8 mouse cellular contexts compared by ENCODE assay signal in genomic region chr15:79741921-79742705, GRCm38 (mm10). TPM values are rescaled to one million over a fixed set of nuclear protein-coding genes. Genes with fewer than 3 reads are reported as not detected.
A peak's percentile ranks its signal among the peaks of the same experiment; 100 is the strongest.
DNase-seq lines count a peak whose midpoint lies in the region; ATAC-seq and TF ChIP-seq lines count a peak whose summit lies in the region.

Sun2 (minus strand) TSS chr15:79742536.

- peak; percentile 44 for TF ChIP-seq CTCF in C2C12 (IDR thresholded peaks at IDR 0.05; ENCODE audit: control insufficient read depth, insufficient read depth, insufficient read length)
- no peak for TF ChIP-seq CTCF in brain, embryonic 14.5 days (IDR thresholded peaks at IDR 0.05; ENCODE audit: borderline replicate concordance, extremely low read depth, insufficient read depth, insufficient read length)

- peak; percentile 93 for ATAC-seq in heart, embryonic 12.5 days (ENCODE audit: insufficient number of reproducible peaks, low FRiP score)
- peak; percentile 88 for ATAC-seq in liver, embryonic 12.5 days
- ATAC-seq in stomach, embryonic 15.5 days (ENCODE audit: insufficient read depth, low FRiP score, low read depth): peak; percentile 88

- H3K4me2 ChIP-seq in heart, embryonic 12.5 days: peak within 1 kb of the TSS; percentile 90
- peak within 1 kb of the TSS; percentile 98 for H3K4me2 ChIP-seq in liver, embryonic 12.5 days
- peak within 1 kb of the TSS; percentile 80 for H3K4me2 ChIP-seq in stomach, embryonic 15.5 days

- H3K9me3 ChIP-seq in erythroblast, embryonic 14.5 days (ENCODE audit: control insufficient read depth, low read length): no peaks in the 10 kb centered on the region
- no peaks in the 10 kb centered on the region for H3K9me3 ChIP-seq in heart, embryonic 12.5 days (replicated peaks)
- H3K9me3 ChIP-seq in liver, embryonic 12.5 days (replicated peaks): no peaks in the 10 kb centered on the region
- no peaks in the 10 kb centered on the region for H3K9me3 ChIP-seq in stomach, embryonic 15.5 days

- peak within 1 kb of the TSS; percentile 85 for H3K27ac ChIP-seq in heart, embryonic 12.5 days (ENCODE audit: poor library complexity, severe bottlenecking)
- peak within 1 kb of the TSS; percentile 75 for H3K27ac ChIP-seq in liver, embryonic 12.5 days
- H3K27ac ChIP-seq in stomach, embryonic 15.5 days: peak within 1 kb of the TSS; percentile 42; the same call in 1 of the 2 replicates

- H3K4me3 ChIP-seq in C2C12 (ENCODE audit: insufficient read depth, poor library complexity, severe bottlenecking): peak within 1 kb of the TSS; percentile 94
- peak within 1 kb of the TSS; percentile 88 for H3K4me3 ChIP-seq in erythroblast, embryonic 14.5 days (replicated peaks)
- H3K4me3 ChIP-seq in heart, embryonic 12.5 days: peak within 1 kb of the TSS; percentile 98
- H3K4me3 ChIP-seq in liver, embryonic 12.5 days: peak within 1 kb of the TSS; percentile 87
- peak within 1 kb of the TSS; percentile 93 for H3K4me3 ChIP-seq in stomach, embryonic 15.5 days (replicated peaks)

- H3K36me3 ChIP-seq in C2C12 (ENCODE audit: control insufficient read depth, insufficient read depth): peaks cover 33% of the 10 kb centered on the region
- peaks cover 27% of the 10 kb centered on the region for H3K36me3 ChIP-seq in erythroblast, embryonic 14.5 days (ENCODE audit: control insufficient read depth)
- H3K36me3 ChIP-seq in heart, embryonic 12.5 days: peaks cover 34% of the 10 kb centered on the region
- peaks cover 25% of the 10 kb centered on the region for H3K36me3 ChIP-seq in liver, embryonic 12.5 days
- H3K36me3 ChIP-seq in stomach, embryonic 15.5 days: peaks cover 5% of the 10 kb centered on the region; the same call in 1 of the 2 replicates

- peaks cover 10% of the 10 kb centered on the region for H3K79me3 ChIP-seq in C2C12 (ENCODE audit: low read depth)

- peaks cover 33% of the 10 kb centered on the region for H3K79me2 ChIP-seq in C2C12 (ENCODE audit: control insufficient read depth, insufficient read depth)

- H3K9ac ChIP-seq in heart, embryonic 12.5 days: peak within 1 kb of the TSS; percentile 98
- peak within 1 kb of the TSS; percentile 90 for H3K9ac ChIP-seq in liver, embryonic 12.5 days
- H3K9ac ChIP-seq in stomach, embryonic 15.5 days: peak within 1 kb of the TSS; percentile 91

- DNase-seq in brain, embryonic 14.5 days (ENCODE audit: low read depth): peak; percentile 97
- peak; percentile 96 for DNase-seq in kidney, postnatal 10 days
- DNase-seq in natural killer cell, adult 2 months (ENCODE audit: low spot score in 2 of 2): peak; percentile 95 to 96

- TF ChIP-seq POLR2A in brain, embryonic 14.5 days (IDR thresholded peaks at IDR 0.05; ENCODE audit: borderline replicate concordance, extremely low read depth, insufficient read depth, insufficient read length, poor library complexity, severe bottlenecking): peak; percentile 56; the same call in 1 of the 2 replicates

- H3K27me3 ChIP-seq in C2C12 (ENCODE audit: control insufficient read depth, insufficient read depth, insufficient read length): no peaks in the 10 kb centered on the region
- H3K27me3 ChIP-seq in erythroblast, embryonic 14.5 days (ENCODE audit: control insufficient read depth): peaks cover 19% of the 10 kb centered on the region
- H3K27me3 ChIP-seq in heart, embryonic 12.5 days (replicated peaks): no peaks in the 10 kb centered on the region
- 0 out of 2 replicates have a peak, but pooled peaks cover 3% of the 10 kb centered on the region for H3K27me3 ChIP-seq in liver, embryonic 12.5 days (replicated peaks)
- no peaks in the 10 kb centered on the region for H3K27me3 ChIP-seq in stomach, embryonic 15.5 days (replicated peaks)

- peaks cover 34% of the 10 kb centered on the region for H3K4me1 ChIP-seq in erythroblast, embryonic 14.5 days (ENCODE audit: control insufficient read depth)
- peaks cover 29% of the 10 kb centered on the region for H3K4me1 ChIP-seq in heart, embryonic 12.5 days (replicated peaks)
- H3K4me1 ChIP-seq in liver, embryonic 12.5 days: peaks cover 35% of the 10 kb centered on the region
- H3K4me1 ChIP-seq in stomach, embryonic 15.5 days: peaks cover 17% of the 10 kb centered on the region

- under 1% methylated on average over 93 of the region's 93 CpGs for WGBS in heart, embryonic 12.5 days
- under 1% methylated on average over 91 of the region's 93 CpGs for WGBS in liver, embryonic 12.5 days (ENCODE audit: insufficient replicate concordance)
- WGBS in stomach, embryonic 15.5 days: under 1% methylated on average over 85 of the region's 93 CpGs

- H3ac ChIP-seq in C2C12 (ENCODE audit: control insufficient read depth, insufficient read length, low read depth): peak within 1 kb of the TSS; percentile 87

TF ChIP-seq in C2C12, 6 proteins besides CTCF, POLR2A, EP300 and RAD21:
- TF ChIP-seq MYOG (IDR thresholded peaks at IDR 0.05; ENCODE audit: control insufficient read depth, extremely low read depth, insufficient read length) (no peak), CEBPB (IDR thresholded peaks at IDR 0.05; ENCODE audit: low read depth) (no peak), MAX (IDR thresholded peaks at IDR 0.05) (peak; percentile 8), USF1 (IDR thresholded peaks at IDR 0.05; ENCODE audit: low read depth) (peak; percentile 24)

RNA-seq across cellular contexts. Expression of gene Sun2, which starts in this region (rescaled TPM):
- 56.7 TPM for polyA plus RNA-seq in C2C12 (2012; fragmentation: generic; extraction: Trizol)
- 46.5 and 47.9 TPM in 2 replicates for polyA plus RNA-seq in brain, embryonic 14.5 days (2012; rRNA removed)
- polyA plus RNA-seq in erythroblast, embryonic 14.5 days (2012): 2.8 and 4.2 TPM in 2 replicates
- polyA plus RNA-seq in heart, embryonic 12.5 days (2016; fragmentation: Nextera tagmentation; extraction: Ambion mirVana): 4.5 and 4.9 TPM in 2 replicates
- polyA plus RNA-seq in liver, embryonic 12.5 days (2016; fragmentation: Nextera tagmentation; extraction: Ambion mirVana): 1.6 and 2.9 TPM in 2 replicates
- 4.9 and 5.1 TPM in 2 replicates for polyA plus RNA-seq in stomach, embryonic 15.5 days (2015; fragmentation: Nextera tagmentation; extraction: Ambion mirVana)

Comparison
In these comparisons a context has a peak if more than half of its experiments do, and no peak if none do; other contexts are left out.
1. Peak in every context shown above with its lines: DNase-seq, ATAC-seq, H3K4me3 ChIP-seq and H3K27ac ChIP-seq.